In genomic region chr1:171344715-171345114, GRCm38 (mm10) we compare ENCODE assay signal across 8 mouse cellular contexts. TPM values are rescaled to one million over a fixed set of nuclear protein-coding genes. Genes with fewer than 3 reads are reported as not detected.
A peak's percentile ranks its signal among the peaks of the same experiment; 100 is the strongest.
DNase-seq lines count a peak whose midpoint lies in the region; ATAC-seq and TF ChIP-seq lines count a peak whose summit lies in the region.

No protein-coding gene starts in this region.

- no peak for ATAC-seq in heart, embryonic 11.5 days (replicated peaks; ENCODE audit: insufficient number of reproducible peaks, low FRiP score, low TSS enrichment)
- ATAC-seq in forebrain, embryonic 15.5 days (replicated peaks): no peak
- peak; percentile 72 for ATAC-seq in liver, postnatal 0 days

- intact Hi-C loops in heart, postnatal 14 days (cut with DNase I): no loop called here

- peaks cover 2% of the 10 kb centered on the region; the same call in 1 of the 2 replicates for H3K9me3 ChIP-seq in heart, embryonic 11.5 days (replicated peaks; ENCODE audit: control insufficient read depth, low read length)
- H3K9me3 ChIP-seq in CH12.LX (replicated peaks; ENCODE audit: low read length): peaks cover 5% of the 10 kb centered on the region
- H3K9me3 ChIP-seq in forebrain, embryonic 15.5 days: peaks cover 6% of the 10 kb centered on the region; the same call in 1 of the 2 replicates
- no peaks in the 10 kb centered on the region; the same call in 1 of the 2 replicates for H3K9me3 ChIP-seq in liver, postnatal 0 days (ENCODE audit: low read length)

- no peaks in the 10 kb centered on the region for H3K27me3 ChIP-seq in heart, embryonic 11.5 days (ENCODE audit: control insufficient read depth, insufficient read depth, low read length)
- H3K27me3 ChIP-seq in CH12.LX (replicated peaks): no peaks in the 10 kb centered on the region
- no peaks in the 10 kb centered on the region for H3K27me3 ChIP-seq in forebrain, embryonic 15.5 days
- no peaks in the 10 kb centered on the region for H3K27me3 ChIP-seq in liver, postnatal 0 days (ENCODE audit: insufficient read depth, low read length)

- 71% methylated on average over 9 of the region's 9 CpGs for WGBS in heart, embryonic 11.5 days (ENCODE audit: insufficient replicate concordance)
- 78% methylated on average over 9 of the region's 9 CpGs for WGBS in forebrain, embryonic 15.5 days
- 64% methylated on average over 9 of the region's 9 CpGs for WGBS in liver, postnatal 0 days (ENCODE audit: insufficient replicate concordance)

- dilution Hi-C loops in CH12.LX (cut with MboI; ENCODE audit: extremely low pct_ligation_motif_present, extremely low pct_unique_long_range_greater_than_20kb, low sequenced_read_pairs): no loop called here

- H3K9ac ChIP-seq in heart, embryonic 11.5 days (ENCODE audit: low read depth, low read length): peak overlapping the region; percentile 92; the same call in 1 of the 2 replicates
- H3K9ac ChIP-seq in CH12.LX (ENCODE audit: insufficient read depth, low read depth): peak overlapping the region; percentile 81
- peak overlapping the region; percentile 67 for H3K9ac ChIP-seq in forebrain, embryonic 15.5 days (replicated peaks)
- H3K9ac ChIP-seq in liver, postnatal 0 days (replicated peaks): peak overlapping the region; percentile 75

- H3K4me3 ChIP-seq in heart, embryonic 11.5 days (ENCODE audit: low read depth, low read length): peak overlapping the region; percentile 96
- H3K4me3 ChIP-seq in CH12.LX (replicated peaks in 1 of 3; ENCODE audit: low read depth in 2 of 3, low read length in 2 of 3, poor library complexity in 1 of 3): peak overlapping the region; percentile 95 to 99 (median 99)
- H3K4me3 ChIP-seq in forebrain, embryonic 15.5 days: peak overlapping the region; percentile 62
- peak overlapping the region; percentile 85 for H3K4me3 ChIP-seq in liver, postnatal 0 days (ENCODE audit: low read depth, low read length)

- no peak for DNase-seq in heart, postnatal 14 days
- no peak for DNase-seq in CH12.LX (ENCODE audit: extremely low read depth)
- no peak for DNase-seq in liver, postnatal 0 days
- DNase-seq in frontal cortex, adult 2 months (ENCODE audit: extremely low spot score in 1 of 2, low spot score in 1 of 2): no peak
- no peak for DNase-seq in Muller cell, postnatal 12 days (ENCODE audit: inconsistent ontology term)
- DNase-seq in thymus, postnatal 36 days: no peak

- H3K27ac ChIP-seq in heart, embryonic 11.5 days (ENCODE audit: low read depth, low read length): no peak overlapping the region
- no peak overlapping the region for H3K27ac ChIP-seq in CH12.LX (ENCODE audit: insufficient read depth, low read depth)
- H3K27ac ChIP-seq in forebrain, embryonic 15.5 days (replicated peaks): no peak overlapping the region
- peak overlapping the region; percentile 50 for H3K27ac ChIP-seq in liver, postnatal 0 days (ENCODE audit: low read depth)

- H3K4me2 ChIP-seq in heart, embryonic 11.5 days: peak overlapping the region; percentile 93
- peak overlapping the region; percentile 55 for H3K4me2 ChIP-seq in CH12.LX (ENCODE audit: insufficient read depth, low read depth, poor library complexity, severe bottlenecking)
- H3K4me2 ChIP-seq in forebrain, embryonic 15.5 days (replicated peaks): peak overlapping the region; percentile 89
- peak overlapping the region; percentile 74 for H3K4me2 ChIP-seq in liver, postnatal 0 days (ENCODE audit: low read depth, low read length)

- in situ Hi-C loops in CH12.LX (cut with MboI; ENCODE audit: low pct_ligation_motif_present, low pct_unique_long_range_greater_than_20kb, low sequenced_read_pairs): no loop called here

- no peak for TF ChIP-seq EP300 in CH12.LX (IDR thresholded peaks at IDR 0.05; ENCODE audit: low read length)
- TF ChIP-seq EP300 in liver, postnatal 0 days (IDR thresholded peaks at IDR 0.05; ENCODE audit: low read depth): no peak

- TF ChIP-seq RAD21 in CH12.LX (IDR thresholded peaks at IDR 0.05; ENCODE audit: low read depth, low read length): no peak

- TF ChIP-seq POLR2A in CH12.LX (IDR thresholded peaks at IDR 0.05; ENCODE audit: low read depth, low read length): no peak

- peaks cover 11% of the 10 kb centered on the region; the same call in 1 of the 2 replicates for H3K36me3 ChIP-seq in heart, embryonic 11.5 days (ENCODE audit: control insufficient read depth, insufficient read depth, low read length)
- H3K36me3 ChIP-seq in CH12.LX (replicated peaks in 1 of 2; ENCODE audit: control insufficient read depth in 1 of 2, insufficient read depth in 1 of 2, low read length in 1 of 2): peaks cover 29 to 63% of the 10 kb centered on the region in 2 experiments
- H3K36me3 ChIP-seq in forebrain, embryonic 15.5 days: peaks cover 31% of the 10 kb centered on the region
- peaks cover 28% of the 10 kb centered on the region for H3K36me3 ChIP-seq in liver, postnatal 0 days (replicated peaks; ENCODE audit: insufficient read depth, low read length)

- H3K79me2 ChIP-seq in CH12.LX (replicated peaks; ENCODE audit: control insufficient read depth, extremely low read depth, insufficient read depth, poor library complexity, severe bottlenecking): peaks cover 39% of the 10 kb centered on the region

- no peak for TF ChIP-seq CTCF in CH12.LX (conservative IDR thresholded peaks at IDR 0.05 in 1 of 2, IDR thresholded peaks at IDR 0.05 in 1 of 2; ENCODE audit: low read depth in 2 of 2, low read length in 2 of 2)
- no peak for TF ChIP-seq CTCF in liver, postnatal 0 days (IDR thresholded peaks at IDR 0.05; ENCODE audit: low read depth)

- H3K4me1 ChIP-seq in heart, embryonic 11.5 days (ENCODE audit: control insufficient read depth, insufficient read depth, low read length): no peaks in the 10 kb centered on the region
- H3K4me1 ChIP-seq in CH12.LX (ENCODE audit: control insufficient read depth in 1 of 2, insufficient read depth in 2 of 2): peaks cover 4 to 39% of the 10 kb centered on the region in 2 experiments
- H3K4me1 ChIP-seq in forebrain, embryonic 15.5 days: peaks cover 27% of the 10 kb centered on the region
- H3K4me1 ChIP-seq in liver, postnatal 0 days (ENCODE audit: insufficient read depth): peaks cover 19% of the 10 kb centered on the region

TF ChIP-seq in CH12.LX, 34 proteins besides CTCF, POLR2A, EP300 and RAD21:
- TF ChIP-seq RCOR1 (conservative IDR thresholded peaks at IDR 0.05; ENCODE audit: low read depth, low read length) (no peak), MXI1 (IDR thresholded peaks at IDR 0.05; ENCODE audit: low read depth, low read length) (no peak), CHD2 (IDR thresholded peaks at IDR 0.05; ENCODE audit: low read length) (0 out of 2 replicates have a peak, but pooled peaks have one; percentile 26)

RNA-seq across cellular contexts. Expression of gene Nit1, which starts 0.7 kb away (rescaled TPM):
- 24.8 and 30.9 TPM in 2 replicates for polyA plus RNA-seq in heart, embryonic 11.5 days (2014; fragmentation: Nextera tagmentation; extraction: Ambion mirVana)
- 10 to 100 TPM; 20.0 to 24.6 TPM for total RNA-seq in heart, postnatal 14 days (2021)
- total RNA-seq in CH12.LX (2012; rRNA removed) (40.8 and 41.0 TPM in 2 replicates), CH12.LX (2014; rRNA removed) (48.6 and 51.4 TPM in 2 replicates)
- 39.5 and 42.4 TPM in 2 replicates for polyA plus RNA-seq in CH12.LX (2012; ENCODE audit: insufficient read length, low read depth)
- 57.8 and 62.0 TPM in 2 replicates for polyA plus RNA-seq in forebrain, embryonic 15.5 days (2015; fragmentation: Nextera tagmentation; extraction: Ambion mirVana)
- polyA plus RNA-seq in liver, postnatal 0 days (2015; fragmentation: Nextera tagmentation; extraction: Ambion mirVana): 73.4 and 74.6 TPM in 2 replicates
- 68.2 and 71.3 TPM in 2 replicates for polyA plus RNA-seq in frontal cortex, adult 2 months (2012; rRNA removed)

RNA-seq across cellular contexts. Expression of gene Pfdn2, which starts 0.8 kb away (rescaled TPM):
- polyA plus RNA-seq in heart, embryonic 11.5 days (2014; fragmentation: Nextera tagmentation; extraction: Ambion mirVana): 49.5 and 51.3 TPM in 2 replicates
- 10 to 100 TPM; 63.7 to 74.3 TPM for total RNA-seq in heart, postnatal 14 days (2021)
- 25.2 and 28.2 TPM in 2 replicates for total RNA-seq in CH12.LX (2012; rRNA removed)
- total RNA-seq in CH12.LX (2014; rRNA removed): 32.3 and 33.0 TPM in 2 replicates
- 292 and 408 TPM in 2 replicates for polyA plus RNA-seq in CH12.LX (2012; ENCODE audit: insufficient read length, low read depth)
- 146 and 149 TPM in 2 replicates for polyA plus RNA-seq in forebrain, embryonic 15.5 days (2015; fragmentation: Nextera tagmentation; extraction: Ambion mirVana)
- polyA plus RNA-seq in liver, postnatal 0 days (2015; fragmentation: Nextera tagmentation; extraction: Ambion mirVana): 46.2 and 47.7 TPM in 2 replicates
- 137 and 151 TPM in 2 replicates for polyA plus RNA-seq in frontal cortex, adult 2 months (2012; rRNA removed)

RNA-seq across cellular contexts. Expression of gene Dedd, which starts 15.8 kb away (rescaled TPM):
- 40.4 and 45.4 TPM in 2 replicates for polyA plus RNA-seq in heart, embryonic 11.5 days (2014; fragmentation: Nextera tagmentation; extraction: Ambion mirVana)
- total RNA-seq in heart, postnatal 14 days (2021): 10 to 100 TPM; 24.4 to 25.9 TPM
- total RNA-seq in CH12.LX (2012; rRNA removed) (18.7 and 21.5 TPM in 2 replicates), CH12.LX (2014; rRNA removed) (13.1 and 14.5 TPM in 2 replicates)
- 34.5 and 35.8 TPM in 2 replicates for polyA plus RNA-seq in CH12.LX (2012; ENCODE audit: insufficient read length, low read depth)
- polyA plus RNA-seq in forebrain, embryonic 15.5 days (2015; fragmentation: Nextera tagmentation; extraction: Ambion mirVana): 56.6 and 57.3 TPM in 2 replicates
- 16.4 and 17.7 TPM in 2 replicates for polyA plus RNA-seq in liver, postnatal 0 days (2015; fragmentation: Nextera tagmentation; extraction: Ambion mirVana)
- polyA plus RNA-seq in frontal cortex, adult 2 months (2012; rRNA removed): 54.6 and 58.1 TPM in 2 replicates

RNA-seq across cellular contexts. Expression of gene Klhdc9, which starts 15.9 kb away (rescaled TPM):
- polyA plus RNA-seq in heart, embryonic 11.5 days (2014; fragmentation: Nextera tagmentation; extraction: Ambion mirVana): 0.49 and 0.51 TPM in 2 replicates
- under 1 TPM in 1 of 2 experiments, not detected in 1; 0.17 TPM for total RNA-seq in heart, postnatal 14 days (2021)
- total RNA-seq in CH12.LX (2012; rRNA removed) (0.08 and 0.13 TPM in 2 replicates), CH12.LX (2014; rRNA removed) (not detected in 2 replicates)
- polyA plus RNA-seq in CH12.LX (2012; ENCODE audit: insufficient read length, low read depth): not detected in 2 replicates
- 3.8 and 4.0 TPM in 2 replicates for polyA plus RNA-seq in forebrain, embryonic 15.5 days (2015; fragmentation: Nextera tagmentation; extraction: Ambion mirVana)
- 0.59 and 0.60 TPM in 2 replicates for polyA plus RNA-seq in liver, postnatal 0 days (2015; fragmentation: Nextera tagmentation; extraction: Ambion mirVana)
- polyA plus RNA-seq in frontal cortex, adult 2 months (2012; rRNA removed): 7.9 and 9.0 TPM in 2 replicates

RNA-seq across cellular contexts. Expression of gene Nectin4, which starts 25.2 kb away (rescaled TPM):
- polyA plus RNA-seq in heart, embryonic 11.5 days (2014; fragmentation: Nextera tagmentation; extraction: Ambion mirVana): 0.08 and 0.20 TPM in 2 replicates
- total RNA-seq in heart, postnatal 14 days (2021): under 1 TPM; 0.14 to 0.15 TPM
- 2.1 and 2.7 TPM in 2 replicates for total RNA-seq in CH12.LX (2012; rRNA removed)
- 0.22 and 0.30 TPM in 2 replicates for total RNA-seq in CH12.LX (2014; rRNA removed)
- 0.49 and 0.52 TPM in 2 replicates for polyA plus RNA-seq in CH12.LX (2012; ENCODE audit: insufficient read length, low read depth)
- 0.49 and 0.74 TPM in 2 replicates for polyA plus RNA-seq in forebrain, embryonic 15.5 days (2015; fragmentation: Nextera tagmentation; extraction: Ambion mirVana)
- 0.15 and 0.22 TPM in 2 replicates for polyA plus RNA-seq in liver, postnatal 0 days (2015; fragmentation: Nextera tagmentation; extraction: Ambion mirVana)
- 2.6 and 3.1 TPM in 2 replicates for polyA plus RNA-seq in frontal cortex, adult 2 months (2012; rRNA removed)
